Mouse (Mus musculus) adrenal gland, adult (tissue): Measurements from ENCODE around the gene Majin.

Source experiments
- DNase-seq, 2 experiments: peaks; one replicate each; pipeline ENCODE4 v3.0.0; 2022 to 2023; ENCODE audit warnings: low spot score in 1 of 2; ENCODE audit not compliant: inconsistent age in 2 of 2

Gene Majin

DNA sequence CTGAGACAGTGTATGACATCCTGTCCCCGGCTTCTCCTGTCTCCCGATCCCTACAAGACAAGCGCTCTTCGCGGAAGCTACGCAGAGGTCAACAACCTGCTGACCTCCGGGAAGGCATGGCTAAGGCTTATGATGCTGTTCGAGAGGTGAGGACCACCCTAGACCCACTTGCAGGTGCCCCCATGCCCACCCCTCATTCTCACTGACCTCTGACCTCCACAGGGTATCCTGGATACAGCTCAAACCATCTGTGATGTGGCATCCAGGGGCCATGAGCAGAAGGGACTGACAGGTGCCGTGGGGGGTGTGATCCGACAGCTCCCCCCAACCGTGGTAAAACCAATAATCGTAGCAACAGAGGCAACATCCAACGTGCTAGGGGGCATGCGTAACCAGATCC, 77.2 kb downstream of the Majin start:
- DNase-seq = peak in 1 of 2 experiments; percentile 52

DNA sequence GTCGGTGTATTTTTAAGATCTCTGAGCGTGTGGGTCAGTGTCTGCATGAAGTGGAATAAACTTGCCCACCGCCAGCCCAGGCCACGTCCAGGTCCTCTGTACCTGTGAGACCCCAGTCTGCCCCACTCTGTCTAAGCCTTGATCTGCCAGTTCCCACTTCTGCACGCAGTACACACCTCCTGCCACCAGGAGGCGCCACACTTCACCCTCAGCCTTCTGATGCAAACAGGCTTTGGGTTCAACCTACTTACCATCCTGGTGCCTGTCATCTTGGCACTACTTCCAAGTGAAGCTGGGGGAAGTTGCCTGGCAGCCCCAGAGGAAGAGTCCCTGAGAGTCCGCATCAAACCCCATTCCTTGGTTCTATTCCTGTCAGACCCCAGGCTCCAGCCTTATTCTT, 78.0 kb downstream of the Majin start:
- DNase-seq = peak; percentile 69 to 91

DNA sequence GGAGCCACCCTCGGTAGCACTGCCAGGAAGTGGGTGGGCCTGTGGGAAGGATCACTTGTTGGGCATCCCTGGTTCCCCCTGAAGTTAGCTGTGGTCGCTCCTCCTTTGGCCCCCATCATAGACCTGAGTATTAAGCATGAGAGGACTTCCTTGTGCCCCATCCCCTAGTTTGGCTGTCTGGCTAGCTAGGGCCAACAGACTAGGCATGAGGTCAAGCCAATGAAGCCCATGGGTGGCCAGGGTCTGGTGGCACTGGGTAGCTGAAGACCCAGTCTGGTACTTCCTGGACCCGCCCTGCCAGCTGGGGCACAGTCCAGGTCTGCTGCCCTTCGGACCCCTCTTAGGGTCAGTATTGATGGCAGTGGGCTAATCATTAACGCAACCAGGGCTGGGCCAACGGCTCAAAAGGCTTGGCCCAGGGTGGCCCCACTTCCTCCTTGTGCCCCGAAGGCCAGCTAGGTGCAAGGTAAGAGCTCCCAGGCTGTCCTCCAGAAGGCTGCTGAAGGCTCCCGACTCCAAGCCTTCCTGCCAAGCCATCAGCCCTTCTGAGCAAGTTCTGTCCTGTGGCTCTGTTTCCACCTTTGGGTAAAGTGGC, 78.7 kb downstream of the Majin start:
- peak in 1 of 2 experiments; percentile 41 for DNase-seq

DNA sequence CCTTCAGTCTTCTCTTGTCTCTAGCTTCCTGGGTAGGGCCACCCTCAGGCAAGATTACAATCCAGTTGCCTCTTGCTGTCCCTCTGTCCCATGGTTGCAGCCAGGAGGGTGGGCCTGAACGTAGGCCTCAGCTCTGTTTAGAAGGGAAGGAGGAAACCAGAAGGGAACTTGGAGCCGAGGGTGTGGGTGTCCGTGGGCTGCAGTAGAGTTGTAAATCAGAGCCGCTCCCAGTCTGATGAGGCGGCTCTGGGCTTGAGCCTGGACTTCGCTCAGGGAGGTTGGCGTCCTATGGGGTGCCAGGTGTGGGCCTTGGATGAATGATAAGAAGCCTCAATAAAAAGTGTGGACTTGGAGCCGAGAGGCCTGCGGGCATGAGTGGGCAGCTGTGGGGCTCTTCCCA, 80.0 kb downstream of the Majin start:
- peak in 1 of 2 experiments; percentile 30 for DNase-seq

DNA sequence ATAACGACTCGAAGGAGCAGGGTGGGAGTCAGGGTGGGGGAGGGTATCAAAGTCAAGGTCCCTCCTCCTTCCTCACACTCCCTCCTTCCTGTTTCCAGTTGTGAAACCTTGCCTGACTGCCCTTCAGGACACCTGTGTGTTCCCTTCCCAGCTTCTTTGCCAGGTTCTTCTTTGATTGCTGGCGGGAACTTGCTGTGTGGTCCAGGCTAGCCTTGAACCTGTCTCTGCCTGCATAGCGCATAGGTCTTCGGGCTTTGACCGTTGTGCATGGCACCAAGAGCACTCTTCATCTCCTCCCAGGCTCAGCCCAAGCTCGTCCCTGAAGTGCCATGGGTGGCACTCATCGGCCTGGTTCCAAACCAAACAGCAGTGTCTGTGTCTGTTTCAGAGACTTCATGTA, 80.8 kb downstream of the Majin start:
- DNase-seq = no peak

DNA sequence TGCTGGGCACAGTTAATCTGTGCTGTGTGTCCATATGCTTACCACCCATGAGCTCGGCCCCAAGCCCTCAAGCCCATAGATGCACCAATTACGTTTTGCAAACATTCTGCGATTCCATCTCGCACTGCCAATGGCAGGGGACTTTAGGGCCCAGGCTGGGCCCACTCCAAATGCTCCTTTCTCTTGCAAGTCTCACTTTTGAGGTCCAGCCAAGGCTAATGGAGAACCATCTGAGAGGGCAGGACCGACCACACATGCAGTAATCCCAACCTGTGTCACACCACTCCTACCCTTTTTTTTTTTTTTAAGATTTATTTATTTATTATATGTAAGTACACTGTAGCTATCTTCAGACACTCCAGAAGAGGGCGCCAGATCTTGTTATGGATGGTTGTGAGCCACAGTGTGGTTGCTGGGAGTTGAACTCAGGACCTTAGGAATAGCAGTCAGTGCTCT, 81.6 kb downstream of the Majin start:
- peak in 1 of 2 experiments; percentile 45 for DNase-seq

DNA sequence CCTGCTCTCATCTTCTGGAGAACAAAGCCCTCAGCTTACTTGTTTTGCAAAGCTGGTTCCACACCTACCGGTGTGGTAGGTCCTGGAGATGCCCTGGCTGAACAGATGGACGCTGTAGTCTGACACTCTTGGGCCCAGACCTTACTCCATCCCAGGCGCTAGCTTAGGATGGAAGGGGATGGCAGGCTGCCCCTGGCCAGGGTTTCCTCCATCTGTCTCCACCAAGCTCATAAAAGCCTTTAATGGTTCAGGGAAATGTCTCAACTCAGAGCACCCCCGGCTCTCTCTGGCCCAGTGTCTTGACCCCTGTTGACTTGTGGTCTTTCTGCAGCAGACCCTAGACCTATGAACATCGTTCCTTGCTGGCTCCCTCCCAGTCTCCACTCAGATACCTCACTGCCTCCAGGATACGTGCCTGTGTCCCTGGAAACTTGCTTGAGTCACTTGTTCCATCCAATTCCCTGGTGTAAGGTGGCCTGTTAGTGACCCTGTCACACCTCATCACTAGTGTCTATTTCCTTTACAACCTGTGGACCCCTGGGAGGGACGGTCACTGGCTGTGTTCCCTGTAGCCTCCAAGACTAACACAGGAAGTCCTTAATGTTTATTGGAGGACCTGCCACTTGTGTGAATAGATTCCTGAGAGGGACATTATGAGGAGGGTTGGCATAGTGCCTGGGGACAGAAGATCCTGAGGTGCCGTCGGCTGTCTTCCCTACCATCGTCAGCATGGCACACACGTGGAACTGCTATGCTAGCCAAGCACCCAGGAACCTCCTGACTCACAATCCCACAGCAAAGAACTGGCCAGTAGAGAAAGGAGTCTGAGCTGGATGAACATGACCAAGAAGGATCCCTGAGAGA, 83.3 kb downstream of the Majin start:
- DNase-seq = peak in 1 of 2 experiments; percentile 33

DNA sequence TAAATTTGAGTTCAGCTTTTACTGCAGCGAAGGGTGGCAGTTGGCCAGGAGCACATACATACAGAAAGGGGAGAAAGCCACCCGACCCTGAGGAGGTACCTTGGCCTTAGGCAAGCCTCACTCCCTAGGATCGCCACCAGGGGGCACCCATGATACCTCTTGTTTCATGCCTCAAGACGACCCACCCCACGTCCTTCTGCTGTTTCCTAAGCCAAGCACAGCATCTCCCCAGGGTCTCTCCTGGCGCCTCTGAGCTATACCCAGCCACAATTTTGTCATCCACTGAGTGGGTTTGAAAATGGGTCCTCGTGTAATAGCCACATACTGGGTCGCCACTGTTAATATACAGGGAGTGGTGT, 84.0 kb downstream of the Majin start:
- DNase-seq = peak; percentile 88 to 96

DNA sequence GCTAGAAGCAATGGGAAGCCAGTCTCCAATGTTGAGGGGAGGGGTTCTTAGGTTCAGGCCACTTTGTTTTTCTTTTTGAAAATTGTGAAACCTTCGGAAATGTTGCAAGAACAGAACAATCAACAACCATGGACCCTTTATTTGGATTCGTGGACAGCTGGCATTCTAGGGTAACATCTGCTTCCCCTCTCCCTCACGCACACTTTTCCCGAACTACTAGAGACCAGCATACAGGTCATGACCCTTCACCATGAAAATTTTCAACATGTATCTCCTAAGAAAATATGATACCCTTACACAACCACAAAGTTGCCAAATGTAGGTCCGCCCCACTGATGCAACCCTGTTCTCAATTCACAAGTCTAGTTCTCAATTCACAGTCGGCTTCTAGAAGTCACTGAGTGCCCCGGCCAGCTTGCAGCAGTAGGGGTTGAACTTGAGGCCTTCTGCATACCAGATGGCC, 84.5 kb downstream of the Majin start:
- DNase-seq = peak in 1 of 2 experiments; percentile 74

DNA sequence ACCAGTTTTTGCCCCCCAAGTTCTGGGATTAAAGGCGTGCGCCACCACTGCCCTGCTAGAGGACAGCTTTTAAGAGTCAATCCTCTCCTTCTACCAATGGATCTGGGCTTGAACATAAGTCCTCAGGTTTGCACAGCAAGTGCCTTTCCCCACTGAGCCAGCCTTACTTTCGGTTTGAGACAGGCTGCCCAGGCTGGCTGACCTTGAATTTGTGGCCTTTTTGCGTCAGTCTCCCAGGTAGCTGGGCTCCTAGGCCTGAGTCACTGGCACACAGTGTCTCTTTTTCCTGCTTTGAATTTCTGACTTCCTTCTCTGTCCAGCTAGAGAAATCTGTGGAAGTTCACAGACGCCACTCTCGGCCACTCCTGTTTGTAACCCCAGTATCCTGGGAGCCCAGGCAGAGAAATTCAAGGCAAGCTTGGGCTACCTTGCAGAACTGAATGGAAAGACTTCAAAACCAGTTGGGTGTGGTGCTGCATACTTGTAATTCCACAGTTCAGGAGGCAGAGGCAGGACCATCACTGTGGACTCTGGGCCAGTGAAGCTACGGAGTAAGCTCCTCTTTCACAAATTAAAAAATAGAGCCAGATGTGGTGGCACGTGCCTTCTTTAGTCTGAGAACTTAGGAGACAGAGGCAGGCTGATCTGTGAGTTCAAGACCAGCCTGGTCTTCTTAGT, 85.7 kb downstream of the Majin start:
- DNase-seq = peak; percentile 90 to 93

DNA sequence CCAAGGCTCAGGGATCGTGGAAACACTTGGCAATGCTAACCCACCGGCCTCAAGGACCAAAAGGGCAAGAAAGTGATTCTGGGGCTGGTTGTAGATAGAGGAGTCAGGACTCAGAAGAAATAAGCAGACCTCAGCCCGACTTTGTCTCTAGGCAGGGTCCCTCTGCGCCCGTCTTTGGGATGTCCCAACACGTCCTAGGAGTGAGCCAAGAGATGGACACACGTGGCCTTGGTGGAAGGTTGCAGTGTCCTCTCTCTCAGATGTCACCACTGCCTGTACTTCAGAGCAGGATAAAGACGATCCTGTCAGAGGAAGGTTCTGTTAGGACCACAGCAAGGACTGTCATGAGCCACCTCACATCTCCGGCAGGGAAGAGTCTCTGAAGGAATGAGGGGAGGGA, 86.5 kb downstream of the Majin start:
- DNase-seq = peak; percentile 81 to 86

DNA sequence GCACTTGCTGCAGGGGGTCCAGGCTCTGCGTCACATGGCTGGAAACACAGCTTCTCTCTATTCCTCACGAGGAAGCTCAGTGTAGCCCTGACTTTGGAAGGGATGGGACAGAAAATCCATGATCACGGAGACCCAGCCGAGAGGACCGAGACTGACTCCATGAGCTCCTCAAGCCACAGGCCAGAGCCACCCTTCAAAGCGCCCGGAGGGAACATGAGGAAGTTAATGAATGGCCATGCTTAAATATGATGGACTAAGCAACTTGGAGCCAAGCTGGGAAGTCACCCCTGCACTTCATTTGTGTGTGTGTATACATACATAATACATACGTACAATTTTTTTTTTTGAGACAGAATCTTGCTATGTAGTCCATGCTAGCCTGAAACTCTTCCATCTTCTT, 87.0 kb downstream of the Majin start:
- no peak for DNase-seq

DNA sequence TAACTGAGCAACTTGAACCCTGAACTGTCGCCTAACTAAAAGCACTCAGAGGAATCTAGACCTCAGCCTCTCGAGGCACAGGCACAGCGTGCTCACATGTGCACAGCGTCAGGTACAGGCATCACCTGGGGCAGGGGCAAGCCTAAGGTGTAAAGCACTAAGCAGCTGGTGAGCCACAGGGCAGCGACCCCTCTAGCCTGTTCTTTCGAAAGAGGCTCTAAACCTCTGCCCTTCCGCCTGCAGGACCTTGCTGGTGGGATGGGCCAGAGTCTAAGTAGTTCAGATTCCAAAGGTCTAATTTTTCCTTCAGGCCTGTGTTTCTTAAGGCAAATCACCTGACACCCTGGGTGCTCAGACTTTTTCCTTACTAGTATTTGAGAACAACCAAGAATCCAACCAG, 87.9 kb downstream of the Majin start:
- DNase-seq = no peak

DNA sequence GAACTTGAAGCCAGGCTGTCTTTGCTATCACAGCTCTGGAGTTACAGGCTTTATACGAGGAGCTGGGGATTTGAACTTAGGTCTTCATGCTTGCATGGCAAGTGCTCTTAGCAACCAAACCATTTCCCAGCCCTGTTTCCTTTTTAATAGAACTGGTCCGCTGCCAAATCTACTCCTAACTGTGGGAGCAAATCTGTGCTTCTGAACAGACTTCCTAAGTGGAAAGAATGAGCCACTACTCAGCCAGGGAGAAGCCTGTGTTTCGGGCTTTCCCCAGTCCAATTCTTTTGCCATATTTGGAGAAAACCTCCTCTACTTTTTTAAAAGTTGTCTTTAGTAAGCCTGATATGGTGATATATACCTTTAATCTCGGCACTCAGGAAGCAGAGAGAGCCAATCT, 88.5 kb downstream of the Majin start:
- DNase-seq = peak in 1 of 2 experiments; percentile 47

DNA sequence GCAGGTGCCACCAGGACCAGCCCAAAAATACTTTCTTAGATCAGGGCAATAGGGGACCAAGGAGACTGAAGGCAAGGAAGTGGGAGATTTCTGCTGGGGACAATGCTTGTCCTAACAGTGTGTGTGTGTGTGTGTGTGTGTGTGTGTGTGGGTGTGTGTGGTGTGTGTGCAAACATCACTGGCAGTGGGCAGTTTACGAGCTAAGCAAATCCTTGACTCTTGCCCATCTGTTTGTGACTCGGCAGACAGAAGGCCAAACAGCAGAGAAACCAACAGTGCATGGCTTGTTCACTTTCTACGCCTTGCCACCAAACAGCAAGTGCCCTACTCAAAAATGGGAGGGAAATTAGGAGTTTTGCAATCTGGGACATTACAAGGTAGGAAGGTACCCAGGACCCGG, 89.4 kb downstream of the Majin start:
- DNase-seq = peak in 1 of 2 experiments; percentile 48
